Mouse (Mus musculus) adrenal gland, postnatal 25 days (tissue): ENCODE data around the gene Gm7029. TPM values are rescaled to one million over a fixed set of nuclear protein-coding genes. Genes with fewer than 3 reads are reported as not detected.
"Not testable (repeated sequence)": the region's sequence is repeated elsewhere in the genome, so short reads cannot be mapped to it uniquely, and the experiment has no call there.

ENCODE experiments used
- DNase-seq: peaks from one replicate; pipeline ENCODE4 v3.0.0; 2021; ENCODE audit warnings: mixed read lengths
- total RNA-seq: library from RNA; stranded (reverse); gene quantifications from 2 replicates; pipeline ENCODE4 v1.2.3, GENCODE M21; 2021

The Gm7029 gene
- total RNA-seq, 1 experiment from 2014 or later = not detected

- DNase-seq = not testable (repeated sequence)
Observed at GRCm38 (mm10) chr17:33891892-33892291, 18.3 kb downstream of the Gm7029 start.

GRCm38 (mm10) chr17:33892429-33892828 lies 18.8 kb downstream of the Gm7029 start:
- no peak for DNase-seq

GRCm38 (mm10) chr17:33893011-33893410 lies 19.4 kb downstream of the Gm7029 start:
- not testable (repeated sequence) for DNase-seq

- DNase-seq = no peak
Observed at GRCm38 (mm10) chr17:33897114-33897794, 23.6 kb downstream of the Gm7029 start.

- not testable (repeated sequence) for DNase-seq
Observed at GRCm38 (mm10) chr17:33898193-33898592, 24.6 kb downstream of the Gm7029 start.

GRCm38 (mm10) chr17:33899642-33900041 lies 26.0 kb downstream of the Gm7029 start:
- no peak for DNase-seq

- no peak for DNase-seq
Observed at GRCm38 (mm10) chr17:33900281-33900988, 26.8 kb downstream of the Gm7029 start.

GRCm38 (mm10) chr17:33900989-33901314 lies 27.3 kb downstream of the Gm7029 start:
- DNase-seq = no peak

- no peak for DNase-seq
Observed at GRCm38 (mm10) chr17:33901653-33902052, 28.0 kb downstream of the Gm7029 start.

- DNase-seq = no peak
Observed at GRCm38 (mm10) chr17:33902079-33902478, 28.4 kb downstream of the Gm7029 start.

- no peak for DNase-seq
Observed at GRCm38 (mm10) chr17:33902491-33902890, 28.9 kb downstream of the Gm7029 start.

GRCm38 (mm10) chr17:33903911-33904651 lies 30.4 kb downstream of the Gm7029 start:
- DNase-seq = not testable (repeated sequence)

GRCm38 (mm10) chr17:33904835-33905234 lies 31.2 kb downstream of the Gm7029 start, which contains the start of gene Platr17:
Platr17 (plus strand) TSS chr17:33905135.
- DNase-seq = not testable (repeated sequence)

- DNase-seq = peak; percentile 42
Observed at GRCm38 (mm10) chr17:33908331-33909076, 34.9 kb downstream of the Gm7029 start.

GRCm38 (mm10) chr17:33909077-33909868 lies 35.6 kb downstream of the Gm7029 start, which contains the start of gene Daxx:
Daxx (plus strand) TSS chr17:33909414.
- DNase-seq = peak; percentile 100

- DNase-seq = peak; percentile 49
Observed at GRCm38 (mm10) chr17:33909869-33910250, 36.2 kb downstream of the Gm7029 start.

GRCm38 (mm10) chr17:33910346-33911051 lies 36.9 kb downstream of the Gm7029 start:
- no peak for DNase-seq

GRCm38 (mm10) chr17:33911052-33911812 lies 37.6 kb downstream of the Gm7029 start:
- no peak for DNase-seq

GRCm38 (mm10) chr17:33911813-33912414 lies 38.3 kb downstream of the Gm7029 start:
- DNase-seq = no peak
